Mouse (Mus musculus) spleen, adult 2 months (tissue): ENCODE data around the gene St3gal2.

Source experiments
- CTCF ChIP-seq: fragments of 200-500 bp; IDR thresholded peaks from 2 replicates; pipeline ENCODE4 v1.5.1; 2011; ENCODE audit warnings: mild to moderate bottlenecking, inconsistent platforms; ENCODE audit not compliant: insufficient read depth, insufficient read length, insufficient replicate concordance; ENCODE audit errors: extremely low read depth
- POLR2A ChIP-seq: fragments of 200-500 bp; IDR thresholded peaks from 2 replicates; pipeline ENCODE4 v1.6.1; 2011; ENCODE audit warnings: low read depth, low read length, inconsistent platforms

GRCm38 (mm10) chr8:110938882-110939589 is 19.3 kb downstream of the St3gal2 start:
- TF ChIP-seq POLR2A, result no peak
- no peak for TF ChIP-seq CTCF
